In genomic region chr13:52268279-52268678, GRCm38 (mm10) we compare ENCODE assay signal across 10 mouse cellular contexts.
A peak's percentile ranks its signal among the peaks of the same experiment; 100 is the strongest.
DNase-seq lines count a peak whose midpoint lies in the region; ATAC-seq and TF ChIP-seq lines count a peak whose summit lies in the region.
"Had no signal": no experiment of that assay in that cellular context is flagged by ENCODE, and none has a peak within 500 bp of the region (broad histone marks: within the 10 kb centered on the region; RNA-seq: fewer than 3 reads in every experiment).

No protein-coding gene starts in this region.

- H3K4me1 ChIP-seq in hindbrain, postnatal 0 days (ENCODE audit: insufficient read depth, low read length), result no peaks in the 10 kb centered on the region
- no peaks in the 10 kb centered on the region for H3K4me1 ChIP-seq in hindbrain, embryonic 14.5 days (replicated peaks; ENCODE audit: control insufficient read depth, insufficient read depth, low read length)
- no peaks in the 10 kb centered on the region for H3K4me1 ChIP-seq in midbrain, embryonic 14.5 days (ENCODE audit: control insufficient read depth, insufficient read depth, low read length)
- H3K4me1 ChIP-seq in midbrain, embryonic 10.5 days, result no peaks in the 10 kb centered on the region
- H3K4me1 ChIP-seq in forebrain, embryonic 15.5 days, result no peaks in the 10 kb centered on the region

- no peak overlapping the region for H3K4me3 ChIP-seq in hindbrain, postnatal 0 days (ENCODE audit: low read length)
- no peak overlapping the region for H3K4me3 ChIP-seq in hindbrain, embryonic 14.5 days (replicated peaks; ENCODE audit: low read length)
- no peak overlapping the region for H3K4me3 ChIP-seq in midbrain, embryonic 14.5 days (replicated peaks; ENCODE audit: low read depth, low read length)
- H3K4me3 ChIP-seq in midbrain, embryonic 10.5 days, result no peak overlapping the region
- H3K4me3 ChIP-seq in forebrain, embryonic 15.5 days, result no peak overlapping the region
- H3K4me3 ChIP-seq: layer of hippocampus, adult 2 months had no signal

- ATAC-seq in hindbrain, postnatal 0 days, result no peak
- ATAC-seq in hindbrain, embryonic 14.5 days (ENCODE audit: low FRiP score), result no peak
- ATAC-seq in midbrain, embryonic 14.5 days (ENCODE audit: low FRiP score, low TSS enrichment), result no peak
- ATAC-seq in forebrain, embryonic 15.5 days (replicated peaks), result no peak
- ATAC-seq: intestine, embryonic 16.5 days had no signal

- 39% methylated on average over 6 of the region's 6 CpGs for WGBS in hindbrain, postnatal 0 days
- WGBS in hindbrain, embryonic 14.5 days, result 67% methylated on average over 6 of the region's 6 CpGs
- 73% methylated on average over 6 of the region's 6 CpGs for WGBS in midbrain, embryonic 14.5 days
- 84% methylated on average over 6 of the region's 6 CpGs for WGBS in midbrain, embryonic 10.5 days
- 58% methylated on average over 6 of the region's 6 CpGs for WGBS in forebrain, embryonic 15.5 days

- H3K9ac ChIP-seq in hindbrain, postnatal 0 days (replicated peaks; ENCODE audit: low read length), result no peak overlapping the region
- no peak overlapping the region for H3K9ac ChIP-seq in hindbrain, embryonic 14.5 days
- no peak overlapping the region for H3K9ac ChIP-seq in midbrain, embryonic 14.5 days (replicated peaks; ENCODE audit: low read length)
- no peak overlapping the region for H3K9ac ChIP-seq in forebrain, embryonic 15.5 days (replicated peaks)

- no peak for TF ChIP-seq CTCF in hindbrain, postnatal 0 days (IDR thresholded peaks at IDR 0.05; ENCODE audit: low read depth)

- peak; percentile 7 for DNase-seq in adrenal gland, postnatal 10 days
- no peak for DNase-seq in adrenal gland, postnatal 36 days
- DNase-seq in hindbrain, postnatal 0 days (ENCODE audit: low spot score), result peak; percentile 38
- no peak for DNase-seq in hindbrain, embryonic 14.5 days (ENCODE audit: low spot score)
- peak; percentile 33 for DNase-seq in midbrain, embryonic 14.5 days
- no peak for DNase-seq in midbrain, embryonic 10.5 days (ENCODE audit: low spot score)
- DNase-seq in telencephalon, adult 2 months (ENCODE audit: low read depth, low spot score), result peak; percentile 38

- H3K9me3 ChIP-seq in hindbrain, postnatal 0 days (ENCODE audit: low read length), result no peaks in the 10 kb centered on the region
- H3K9me3 ChIP-seq in hindbrain, embryonic 14.5 days (ENCODE audit: control insufficient read depth, low read length), result no peaks in the 10 kb centered on the region
- no peaks in the 10 kb centered on the region for H3K9me3 ChIP-seq in midbrain, embryonic 14.5 days (ENCODE audit: control insufficient read depth, low read length)
- no peaks in the 10 kb centered on the region for H3K9me3 ChIP-seq in midbrain, embryonic 10.5 days (replicated peaks)
- no peaks in the 10 kb centered on the region for H3K9me3 ChIP-seq in forebrain, embryonic 15.5 days

- H3K27ac ChIP-seq in hindbrain, postnatal 0 days, result no peak overlapping the region
- H3K27ac ChIP-seq in hindbrain, embryonic 14.5 days, result no peak overlapping the region; the same call in 1 of the 2 replicates
- no peak overlapping the region for H3K27ac ChIP-seq in midbrain, embryonic 14.5 days (replicated peaks; ENCODE audit: low read depth, low read length)
- H3K27ac ChIP-seq in midbrain, embryonic 10.5 days (replicated peaks), result no peak overlapping the region
- no peak overlapping the region for H3K27ac ChIP-seq in forebrain, embryonic 15.5 days (replicated peaks)
- H3K27ac ChIP-seq: layer of hippocampus, adult 2 months had no signal

- no peaks in the 10 kb centered on the region for H3K27me3 ChIP-seq in hindbrain, postnatal 0 days (ENCODE audit: insufficient read depth, low read length)
- H3K27me3 ChIP-seq in hindbrain, embryonic 14.5 days (ENCODE audit: control insufficient read depth, insufficient read depth, low read length), result no peaks in the 10 kb centered on the region
- H3K27me3 ChIP-seq in midbrain, embryonic 14.5 days (ENCODE audit: control insufficient read depth, insufficient read depth, low read length), result no peaks in the 10 kb centered on the region
- no peaks in the 10 kb centered on the region for H3K27me3 ChIP-seq in midbrain, embryonic 10.5 days (ENCODE audit: low read depth, poor library complexity, severe bottlenecking)
- H3K27me3 ChIP-seq in forebrain, embryonic 15.5 days, result no peaks in the 10 kb centered on the region

- H3K4me2 ChIP-seq in hindbrain, postnatal 0 days (ENCODE audit: low read depth, low read length), result no peak overlapping the region
- no peak overlapping the region for H3K4me2 ChIP-seq in hindbrain, embryonic 14.5 days (replicated peaks)
- no peak overlapping the region for H3K4me2 ChIP-seq in midbrain, embryonic 14.5 days (ENCODE audit: low read length)
- H3K4me2 ChIP-seq in forebrain, embryonic 15.5 days (replicated peaks), result no peak overlapping the region

- H3K36me3 ChIP-seq in hindbrain, postnatal 0 days (ENCODE audit: insufficient read depth, low read length), result no peaks in the 10 kb centered on the region
- H3K36me3 ChIP-seq in hindbrain, embryonic 14.5 days (replicated peaks; ENCODE audit: control insufficient read depth, insufficient read depth), result no peaks in the 10 kb centered on the region
- H3K36me3 ChIP-seq in midbrain, embryonic 14.5 days (ENCODE audit: control insufficient read depth, insufficient read depth, low read length), result no peaks in the 10 kb centered on the region
- H3K36me3 ChIP-seq in midbrain, embryonic 10.5 days, result no peaks in the 10 kb centered on the region
- H3K36me3 ChIP-seq in forebrain, embryonic 15.5 days, result no peaks in the 10 kb centered on the region

Comparison
In these comparisons a context has a peak if more than half of its experiments do, and no peak if none do; other contexts are left out.
1. DNase-seq: peak in adrenal gland, postnatal 10 days (single experiment), hindbrain, postnatal 0 days (single experiment), midbrain, embryonic 14.5 days (single experiment) and telencephalon, adult 2 months (single experiment); none in adrenal gland, postnatal 36 days (0 of 2), hindbrain, embryonic 14.5 days (single experiment) and midbrain, embryonic 10.5 days (single experiment).